8 mouse cellular contexts compared by ENCODE assay signal in genomic region chr12:110598527-110598926, GRCm38 (mm10). TPM values are rescaled to one million over a fixed set of nuclear protein-coding genes. Genes with fewer than 3 reads are reported as not detected.
DNase-seq lines count a peak whose midpoint lies in the region; ATAC-seq and TF ChIP-seq lines count a peak whose summit lies in the region.
"Had no signal": no experiment of that assay in that cellular context is flagged by ENCODE, and none has a peak within 500 bp of the region (broad histone marks: within the 10 kb centered on the region; RNA-seq: fewer than 3 reads in every experiment).

No protein-coding gene starts in this region.

- 11% methylated on average over 7 of the region's 7 CpGs for WGBS in lung, embryonic 14.5 days

- H3K36me3 ChIP-seq in CH12.LX (replicated peaks in 1 of 2; ENCODE audit: control insufficient read depth in 1 of 2, insufficient read depth in 1 of 2, low read length in 1 of 2) = no peaks in the 10 kb centered on the region
- no peaks in the 10 kb centered on the region for H3K36me3 ChIP-seq in lung, embryonic 14.5 days (ENCODE audit: insufficient read depth)
- H3K36me3 ChIP-seq: limb, embryonic 15.5 days had no signal

- TF ChIP-seq CTCF in CH12.LX (conservative IDR thresholded peaks at IDR 0.05 in 1 of 2, IDR thresholded peaks at IDR 0.05 in 1 of 2; ENCODE audit: low read depth in 2 of 2, low read length in 2 of 2) = peak; percentile 64 to 87
- peak; percentile 80 for TF ChIP-seq CTCF in lung, embryonic 14.5 days (IDR thresholded peaks at IDR 0.05; ENCODE audit: low read depth)

- no peak for TF ChIP-seq POLR2A in CH12.LX (IDR thresholded peaks at IDR 0.05; ENCODE audit: low read depth, low read length)

- dilution Hi-C loops in CH12.LX (cut with MboI; ENCODE audit: extremely low pct_ligation_motif_present, extremely low pct_unique_long_range_greater_than_20kb, low sequenced_read_pairs) = no loop called here

- no peak for ATAC-seq in lung, embryonic 14.5 days (ENCODE audit: insufficient read depth)

- peaks cover 5 to 22% of the 10 kb centered on the region in 2 experiments for H3K4me1 ChIP-seq in CH12.LX (ENCODE audit: control insufficient read depth in 1 of 2, insufficient read depth in 2 of 2)
- peaks cover 9% of the 10 kb centered on the region; the same call in 1 of the 2 replicates for H3K4me1 ChIP-seq in lung, embryonic 14.5 days (ENCODE audit: insufficient read depth)

- H3K79me2 ChIP-seq in CH12.LX (replicated peaks; ENCODE audit: control insufficient read depth, extremely low read depth, insufficient read depth, poor library complexity, severe bottlenecking) = peaks cover 17% of the 10 kb centered on the region

- no peak overlapping the region for H3K4me3 ChIP-seq in CH12.LX (replicated peaks in 1 of 3; ENCODE audit: low read depth in 2 of 3, low read length in 2 of 3, poor library complexity in 1 of 3)
- no peak overlapping the region for H3K4me3 ChIP-seq in lung, embryonic 14.5 days (ENCODE audit: low read depth, low read length)
- H3K4me3 ChIP-seq: limb, embryonic 15.5 days had no signal

- no peaks in the 10 kb centered on the region for H3K27me3 ChIP-seq in CH12.LX (replicated peaks)
- H3K27me3 ChIP-seq in lung, embryonic 14.5 days (ENCODE audit: insufficient read depth, low read length) = no peaks in the 10 kb centered on the region

- DNase-seq in 3T3-L1 (ENCODE audit: low read depth, low spot score) (peak; percentile 88), CH12.LX (ENCODE audit: extremely low read depth) (peak; percentile 71)
- peak; percentile 56 for DNase-seq in c-Kit-positive CD71-positive TER-119-positive erythroid progenitor cells, embryonic 14.5 days (ENCODE audit: low spot score)
- DNase-seq in frontal cortex, postnatal 36 days (ENCODE audit: low spot score in 2 of 2) = peak; percentile 63 to 71
- DNase-seq in kidney, postnatal 36 days = peak; percentile 61 to 83
- DNase-seq in lung, embryonic 14.5 days = peak; percentile 88
- DNase-seq in right cerebral cortex, postnatal 4 days = peak; percentile 79

- in situ Hi-C loops in CH12.LX (cut with MboI; ENCODE audit: low pct_ligation_motif_present, low pct_unique_long_range_greater_than_20kb, low sequenced_read_pairs) = no loop called here

- H3K4me2 ChIP-seq in CH12.LX (ENCODE audit: insufficient read depth, low read depth, poor library complexity, severe bottlenecking) = 0 out of 2 replicates have a peak overlapping the region, but pooled peaks have one; percentile 17
- no peak overlapping the region for H3K4me2 ChIP-seq in lung, embryonic 14.5 days
- H3K4me2 ChIP-seq: limb, embryonic 15.5 days had no signal

- no peak for TF ChIP-seq EP300 in CH12.LX (IDR thresholded peaks at IDR 0.05; ENCODE audit: low read length)

- no peak overlapping the region for H3K9ac ChIP-seq in CH12.LX (ENCODE audit: insufficient read depth, low read depth)
- peak overlapping the region; percentile 20; the same call in 1 of the 2 replicates for H3K9ac ChIP-seq in lung, embryonic 14.5 days
- H3K9ac ChIP-seq: limb, embryonic 15.5 days had no signal

- no peak overlapping the region for H3K27ac ChIP-seq in CH12.LX (ENCODE audit: insufficient read depth, low read depth)
- H3K27ac ChIP-seq in lung, embryonic 14.5 days (ENCODE audit: low read depth) = no peak overlapping the region
- H3K27ac ChIP-seq: limb, embryonic 15.5 days had no signal

- TF ChIP-seq RAD21 in CH12.LX (IDR thresholded peaks at IDR 0.05; ENCODE audit: low read depth, low read length) = peak; percentile 68

- H3K9me3 ChIP-seq in CH12.LX (replicated peaks; ENCODE audit: low read length) = no peaks in the 10 kb centered on the region
- H3K9me3 ChIP-seq in lung, embryonic 14.5 days (ENCODE audit: low read depth, low read length) = no peaks in the 10 kb centered on the region
- H3K9me3 ChIP-seq: limb, embryonic 15.5 days had no signal

TF ChIP-seq in CH12.LX, 34 proteins besides CTCF, POLR2A, EP300 and RAD21:
- TF ChIP-seq ZKSCAN1 (IDR thresholded peaks at IDR 0.05; ENCODE audit: borderline replicate concordance, low read depth, low read length) = no peak
- TF ChIP-seq ETS1 (conservative IDR thresholded peaks at IDR 0.05; ENCODE audit: low read depth, low read length) = no peak
- TF ChIP-seq IRF4 (IDR thresholded peaks at IDR 0.05; ENCODE audit: low read depth, low read length) = peak; percentile 18; the same call in 1 of the 2 replicates
- no peak for TF ChIP-seq BHLHE40 (IDR thresholded peaks at IDR 0.05; ENCODE audit: low read depth, low read length)
- peak; percentile 83 for TF ChIP-seq SMC3 (IDR thresholded peaks at IDR 0.05; ENCODE audit: low read depth, low read length)

RNA-seq across cellular contexts. Expression of gene Dync1h1, which starts 2.7 kb away (rescaled TPM):
- total RNA-seq in CH12.LX (2012; rRNA removed) (96.1 and 114 TPM in 2 replicates), CH12.LX (2014; rRNA removed) (24.9 and 25.7 TPM in 2 replicates)
- 71.7 and 80.1 TPM in 2 replicates for polyA plus RNA-seq in CH12.LX (2012; ENCODE audit: insufficient read length, low read depth)
- 59.0 and 72.3 TPM in 2 replicates for polyA plus RNA-seq in lung, embryonic 14.5 days (2014; fragmentation: Nextera tagmentation; extraction: Ambion mirVana)
